Mouse (Mus musculus) bone marrow macrophage, adult 2 months (primary cell): ENCODE measurements around the gene Gm44805. TPM values are rescaled to one million over a fixed set of nuclear protein-coding genes. Genes with fewer than 3 reads are reported as not detected.

Experiments
- H3K27ac ChIP-seq: 2 replicates; pipeline ENCODE4 v1.5.1; 2012; ENCODE audit warnings: low read depth, low read length; ENCODE audit not compliant: insufficient read depth
- H3K4me1 ChIP-seq: 2 replicates; pipeline ENCODE4 v1.6.1; 2012; ENCODE audit warnings: low read length; ENCODE audit not compliant: control insufficient read depth, insufficient read depth
- H3K4me3 ChIP-seq: 2 replicates; pipeline ENCODE4 v1.5.1; 2012; ENCODE audit warnings: mild to moderate bottlenecking, low read length, moderate library complexity; ENCODE audit not compliant: insufficient read depth
- CTCF ChIP-seq: IDR thresholded peaks from 2 replicates; pipeline ENCODE4 v1.5.1; 2012; ENCODE audit warnings: low read depth, mild to moderate bottlenecking, low read length, moderate library complexity
- POLR2A ChIP-seq: IDR thresholded peaks from 2 replicates; pipeline ENCODE4 v1.6.1; 2012; ENCODE audit warnings: mild to moderate bottlenecking, low read depth, low read length, borderline replicate concordance
- polyA plus RNA-seq: library from polyadenylated mRNA; stranded (reverse); fragments of >200 nt; gene quantifications from 2 replicates; pipeline ENCODE4 v1.2.4, GENCODE M21; 2012; ENCODE audit not compliant: missing spikeins, insufficient read depth, insufficient read length

Gene Gm44805
- not detected in 2 replicates for polyA plus RNA-seq

- peaks cover 39% of the 10 kb centered on the region for H3K4me1 ChIP-seq
- no peak within 1 kb of the TSS for H3K4me3 ChIP-seq
- TF ChIP-seq POLR2A (no peak), CTCF (no peak)
- no peak within 1 kb of the TSS for H3K27ac ChIP-seq
Observed at GRCm38 (mm10) chr7:19681202-19681694, at the start of gene Gm44805, which contains the start of gene Apoc4. Gene Gm44805 (minus strand): TSS chr7:19681423. Gene Apoc4 (minus strand): TSS chr7:19681479.

GRCm38 (mm10) chr7:19726541-19726940 is 45.3 kb upstream of the Gm44805 start:
- no peaks in the 10 kb centered on the region for H3K4me1 ChIP-seq
- no peak overlapping the region for H3K27ac ChIP-seq
- TF ChIP-seq CTCF (no peak), POLR2A (no peak)
- H3K4me3 ChIP-seq = no peak overlapping the region

GRCm38 (mm10) chr7:19724167-19724566 is 42.9 kb upstream of the Gm44805 start:
- no peaks in the 10 kb centered on the region for H3K4me1 ChIP-seq
- H3K27ac ChIP-seq = no peak overlapping the region
- TF ChIP-seq POLR2A = no peak
- no peak for TF ChIP-seq CTCF
- H3K4me3 ChIP-seq = no peak overlapping the region

- TF ChIP-seq POLR2A (no peak), CTCF (no peak)
- no peak overlapping the region for H3K27ac ChIP-seq
- H3K4me3 ChIP-seq = no peak overlapping the region
- peaks cover 4% of the 10 kb centered on the region; the same call in 1 of the 2 replicates for H3K4me1 ChIP-seq
Observed at GRCm38 (mm10) chr7:19722754-19723195, 41.6 kb upstream of the Gm44805 start.

GRCm38 (mm10) chr7:19719200-19719599 is 38.0 kb upstream of the Gm44805 start:
- no peak overlapping the region for H3K27ac ChIP-seq
- peaks cover 9% of the 10 kb centered on the region for H3K4me1 ChIP-seq
- no peak overlapping the region for H3K4me3 ChIP-seq
- no peak for TF ChIP-seq POLR2A
- no peak for TF ChIP-seq CTCF

GRCm38 (mm10) chr7:19718297-19718952 is 37.2 kb upstream of the Gm44805 start:
- Histone ChIP-seq H3K27ac (no peak overlapping the region), H3K4me3 (no peak overlapping the region), H3K4me1 (peaks cover 15% of the 10 kb centered on the region)
- no peak for TF ChIP-seq POLR2A
- TF ChIP-seq CTCF = no peak

- TF ChIP-seq CTCF = no peak
- no peak for TF ChIP-seq POLR2A
Observed at GRCm38 (mm10) chr7:19717346-19717745, 36.1 kb upstream of the Gm44805 start.

GRCm38 (mm10) chr7:19716822-19717221 is 35.6 kb upstream of the Gm44805 start:
- peak overlapping the region; percentile 9 for H3K4me3 ChIP-seq
- TF ChIP-seq CTCF = no peak
- no peak for TF ChIP-seq POLR2A
- H3K4me1 ChIP-seq = peaks cover 15% of the 10 kb centered on the region
- H3K27ac ChIP-seq = peak overlapping the region; percentile 72

More at GRCm38 (mm10) chr7:19717346-19717745, 36.1 kb upstream of the Gm44805 start:
- H3K4me3 ChIP-seq = no peak overlapping the region
- H3K27ac ChIP-seq = no peak overlapping the region
- peaks cover 15% of the 10 kb centered on the region for H3K4me1 ChIP-seq

GRCm38 (mm10) chr7:19716055-19716682 is 34.9 kb upstream of the Gm44805 start:
- no peak for TF ChIP-seq CTCF
- no peak for TF ChIP-seq POLR2A
- H3K4me3 ChIP-seq = peak overlapping the region; percentile 58
- peaks cover 15% of the 10 kb centered on the region for H3K4me1 ChIP-seq
- H3K27ac ChIP-seq = peak overlapping the region; percentile 72
